Mouse (Mus musculus) spleen, adult 2 months (tissue): ENCODE data around the gene Zfp790.

ENCODE experiments used
- CTCF ChIP-seq: fragments of 200-500 bp; IDR thresholded peaks from 2 replicates; pipeline ENCODE4 v1.5.1; 2011; ENCODE audit warnings: mild to moderate bottlenecking, inconsistent platforms; ENCODE audit not compliant: insufficient read depth, insufficient read length, insufficient replicate concordance; ENCODE audit errors: extremely low read depth
- POLR2A ChIP-seq: fragments of 200-500 bp; IDR thresholded peaks from 2 replicates; pipeline ENCODE4 v1.6.1; 2011; ENCODE audit warnings: low read depth, low read length, inconsistent platforms

DNA sequence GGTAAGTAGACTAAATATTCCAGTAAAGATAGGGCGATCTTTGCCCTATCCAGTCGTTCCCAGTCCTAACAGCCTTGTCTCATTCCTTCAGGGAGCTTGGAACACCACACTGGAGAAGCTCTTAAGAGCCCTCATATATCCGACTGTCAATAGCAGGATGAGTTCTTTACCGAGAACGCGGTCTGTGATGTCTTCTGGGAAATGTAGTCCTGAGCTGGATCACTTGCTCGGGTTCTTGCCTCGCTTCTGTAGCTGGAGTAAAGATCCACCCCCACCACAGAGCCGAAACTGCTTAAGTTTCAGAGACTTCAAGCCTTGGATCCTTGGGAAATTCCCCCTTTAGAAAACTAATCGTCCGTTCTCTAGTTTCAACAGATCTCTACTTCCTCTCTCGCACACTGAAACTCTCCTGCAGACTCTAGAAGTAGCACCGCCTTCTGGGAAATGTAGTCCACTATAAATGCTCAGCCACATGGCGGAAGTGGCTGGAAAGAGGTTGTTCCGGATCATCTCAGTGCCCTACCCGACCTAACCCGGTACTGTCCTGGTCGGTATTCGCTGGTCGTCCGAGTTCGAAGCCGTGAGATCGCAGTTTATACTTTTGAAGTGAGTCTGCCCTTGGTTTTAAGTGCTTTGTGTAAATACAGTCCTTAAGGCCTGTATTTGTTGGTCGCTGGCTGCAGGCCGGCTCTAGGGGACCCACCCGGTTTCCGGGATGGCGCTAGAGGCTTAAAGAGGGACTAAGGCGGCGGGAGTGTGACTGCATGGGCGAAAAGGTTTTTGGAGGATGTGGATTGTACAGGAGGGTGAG is 47.6 kb upstream of the Zfp790 start, which contains the start of gene Zfp84:
- TF ChIP-seq CTCF (no peak), POLR2A (peak; percentile 80; the same call in 1 of the 2 replicates)
